Mouse (Mus musculus): ENCODE results near the gene Magea1.
"Not testable (repeated sequence)": the region's sequence is repeated elsewhere in the genome, so short reads cannot be mapped to it uniquely, and the experiment has no call there.

Gene Magea1

GRCm38 (mm10) chrX:155089693-155090092 lies at the start of gene Magea1:
TSS of gene Magea1 (minus strand) at chrX:155089793.
- DNase-seq = not testable (repeated sequence)

- DNase-seq = not testable (repeated sequence)
Observed at GRCm38 (mm10) chrX:155128312-155128711, 38.7 kb upstream of the Magea1 start, which contains the start of gene Cldn34b2. TSS of gene Cldn34b2 (minus strand) at chrX:155128412.

GRCm38 (mm10) chrX:155098024-155098423 lies 8.4 kb upstream of the Magea1 start:
- no peak for DNase-seq

GRCm38 (mm10) chrX:155093566-155093965 lies 4.0 kb upstream of the Magea1 start, which contains the start of gene Magea2:
TSS of gene Magea2 (minus strand) at chrX:155093666.
- DNase-seq = not testable (repeated sequence)

GRCm38 (mm10) chrX:155063045-155063444 lies 26.5 kb downstream of the Magea1 start, which contains the start of gene Magea5:
TSS of gene Magea5 (minus strand) at chrX:155063145.
- DNase-seq = not testable (repeated sequence)

Data from thymus, postnatal 25 days (tissue).